Mouse (Mus musculus) liver, adult 2 months (tissue): ENCODE measurements around the gene Mtnr1a.

Experiments
- CTCF ChIP-seq: fragments of 200-500 bp; IDR thresholded peaks from 2 replicates; pipeline ENCODE4 v1.5.1; 2011; ENCODE audit warnings: low read depth, low read length, control low read depth
- POLR2A ChIP-seq: fragments of 200-500 bp; IDR thresholded peaks from 2 replicates; pipeline ENCODE4 v1.6.1; 2011; ENCODE audit warnings: low read length, control low read depth; ENCODE audit not compliant: insufficient read depth; ENCODE audit errors: extremely low read depth

DNA sequence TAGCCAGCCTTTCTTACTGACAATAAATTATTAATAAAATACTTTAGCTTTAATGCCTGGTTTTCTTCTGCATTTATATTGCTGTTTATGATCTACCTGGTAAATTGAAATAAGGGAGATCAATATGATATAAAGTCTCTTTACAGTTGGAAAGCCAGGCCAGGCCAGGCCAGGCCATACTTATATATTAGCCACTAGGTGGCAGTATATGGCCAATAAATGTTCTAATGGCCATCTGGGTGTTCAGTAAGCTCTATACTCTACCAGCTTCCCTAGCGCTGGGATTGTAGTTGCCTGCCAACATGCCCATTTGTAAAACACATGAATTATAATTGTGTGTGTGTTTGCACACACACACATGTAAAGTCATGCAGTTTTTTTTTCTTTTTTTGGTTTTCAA, 16.7 kb upstream of the Mtnr1a start:
- TF ChIP-seq POLR2A (no peak), CTCF (no peak)
